Comparison of ENCODE assay signal across 11 mouse cellular contexts in the genomic region with DNA sequence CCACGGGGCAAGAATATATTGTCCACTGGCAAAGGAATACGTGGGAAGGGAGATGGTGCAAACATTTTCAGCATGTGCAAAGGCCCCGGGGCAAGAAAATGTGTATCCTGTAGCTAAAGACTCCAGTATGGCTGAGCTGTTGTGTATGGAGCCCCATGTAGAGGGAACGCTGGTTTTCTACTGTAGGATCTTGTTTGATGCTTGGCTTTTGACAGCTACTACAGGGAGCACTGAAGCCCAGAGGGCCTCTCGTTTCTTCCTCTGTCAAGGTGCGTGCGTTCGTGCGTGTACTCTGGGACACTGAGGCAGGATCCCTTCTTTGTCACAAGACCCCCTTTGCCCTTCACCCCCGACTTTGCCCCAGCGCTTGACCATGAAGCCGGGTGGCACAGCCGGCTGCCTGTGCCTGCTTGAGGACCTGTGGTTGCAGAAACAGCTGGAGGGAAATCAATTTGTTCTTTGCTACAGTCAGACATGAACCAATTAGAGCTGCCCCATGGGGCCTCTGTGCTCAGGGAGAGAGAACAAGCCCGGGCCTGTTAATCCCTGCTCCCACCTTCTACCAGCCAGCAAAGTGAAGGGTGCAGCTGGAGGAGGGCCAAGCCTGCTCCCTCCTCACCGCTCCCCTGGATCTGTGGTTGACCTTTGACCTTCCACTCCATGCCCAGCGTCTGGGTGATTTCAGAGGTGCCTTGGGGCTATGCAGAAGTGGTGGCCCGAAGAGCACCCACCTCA.
DNase-seq lines count a peak whose midpoint lies in the region; ATAC-seq and TF ChIP-seq lines count a peak whose summit lies in the region.
"Had no signal": no experiment of that assay in that cellular context is flagged by ENCODE, and none has a peak within 500 bp of the region (broad histone marks: within the 10 kb centered on the region; RNA-seq: fewer than 3 reads in every experiment).

No protein-coding gene starts in this region.

- peaks cover 42% of the 10 kb centered on the region for H3K4me1 ChIP-seq in hindbrain, embryonic 12.5 days
- no peaks in the 10 kb centered on the region for H3K4me1 ChIP-seq in hindbrain, postnatal 0 days (ENCODE audit: insufficient read depth, low read length)
- peaks cover 31% of the 10 kb centered on the region for H3K4me1 ChIP-seq in forebrain, embryonic 15.5 days
- H3K4me1 ChIP-seq in midbrain, postnatal 0 days (ENCODE audit: insufficient read depth, low read length) = no peaks in the 10 kb centered on the region
- no peaks in the 10 kb centered on the region for H3K4me1 ChIP-seq in thymus, adult 2 months (replicated peaks; ENCODE audit: control insufficient read depth, insufficient read depth, low read length)

- no peak overlapping the region for H3K9ac ChIP-seq in hindbrain, embryonic 12.5 days
- H3K9ac ChIP-seq in hindbrain, postnatal 0 days (replicated peaks; ENCODE audit: low read length) = no peak overlapping the region
- no peak overlapping the region for H3K9ac ChIP-seq in forebrain, embryonic 15.5 days (replicated peaks)
- no peak overlapping the region for H3K9ac ChIP-seq in midbrain, postnatal 0 days (replicated peaks; ENCODE audit: low read length, poor library complexity, severe bottlenecking)
- H3K9ac ChIP-seq: liver, postnatal 0 days had no signal

- intact Hi-C loops in gastrocnemius, postnatal 14 days (cut with DNase I; ENCODE audit: low total_unique reads) = no loop called here
- intact Hi-C loops in left cerebral cortex, postnatal 36 days (cut with DNase I) = no loop called here

- H3K4me3 ChIP-seq in hindbrain, embryonic 12.5 days = no peak overlapping the region
- no peak overlapping the region for H3K4me3 ChIP-seq in hindbrain, postnatal 0 days (ENCODE audit: low read length)
- H3K4me3 ChIP-seq in forebrain, embryonic 15.5 days = no peak overlapping the region
- no peak overlapping the region for H3K4me3 ChIP-seq in midbrain, postnatal 0 days (ENCODE audit: low read depth, low read length)
- no peak overlapping the region for H3K4me3 ChIP-seq in thymus, adult 2 months (ENCODE audit: control insufficient read depth, insufficient read depth, low read length)

- ATAC-seq in hindbrain, embryonic 12.5 days (ENCODE audit: low FRiP score) = 0 out of 2 replicates have a peak, but pooled peaks have one; percentile 43
- no peak for ATAC-seq in hindbrain, postnatal 0 days
- ATAC-seq in forebrain, embryonic 15.5 days (replicated peaks) = no peak
- ATAC-seq in midbrain, postnatal 0 days (ENCODE audit: low FRiP score) = no peak
- ATAC-seq: liver, postnatal 0 days had no signal

- TF ChIP-seq POLR2A in thymus, adult 2 months (IDR thresholded peaks at IDR 0.05; ENCODE audit: control insufficient read depth, extremely low read depth, insufficient read depth, low read length, poor library complexity) = no peak

- H3K36me3 ChIP-seq in hindbrain, embryonic 12.5 days = no peaks in the 10 kb centered on the region
- no peaks in the 10 kb centered on the region for H3K36me3 ChIP-seq in hindbrain, postnatal 0 days (ENCODE audit: insufficient read depth, low read length)
- no peaks in the 10 kb centered on the region for H3K36me3 ChIP-seq in forebrain, embryonic 15.5 days
- H3K36me3 ChIP-seq in midbrain, postnatal 0 days (ENCODE audit: insufficient read depth, low read length) = no peaks in the 10 kb centered on the region
- no peaks in the 10 kb centered on the region for H3K36me3 ChIP-seq in thymus, adult 2 months (ENCODE audit: control insufficient read depth, insufficient read depth, low read length)

- H3K27ac ChIP-seq in hindbrain, embryonic 12.5 days = peak overlapping the region; percentile 78
- H3K27ac ChIP-seq in hindbrain, postnatal 0 days = no peak overlapping the region
- peak overlapping the region; percentile 69 for H3K27ac ChIP-seq in forebrain, embryonic 15.5 days (replicated peaks)
- H3K27ac ChIP-seq in midbrain, postnatal 0 days (ENCODE audit: low read depth, low read length) = no peak overlapping the region
- no peak overlapping the region for H3K27ac ChIP-seq in thymus, adult 2 months (ENCODE audit: control insufficient read depth, insufficient read depth, low read length)
- H3K27ac ChIP-seq: kidney, postnatal 0 days had no signal

- no peak overlapping the region for H3K4me2 ChIP-seq in hindbrain, embryonic 12.5 days (replicated peaks)
- H3K4me2 ChIP-seq in hindbrain, postnatal 0 days (ENCODE audit: low read depth, low read length) = no peak overlapping the region
- H3K4me2 ChIP-seq in forebrain, embryonic 15.5 days (replicated peaks) = no peak overlapping the region
- no peak overlapping the region for H3K4me2 ChIP-seq in midbrain, postnatal 0 days (ENCODE audit: low read depth, low read length, poor library complexity, severe bottlenecking)

- WGBS in hindbrain, embryonic 12.5 days = 47% methylated on average over 17 of the region's 17 CpGs
- WGBS in hindbrain, postnatal 0 days = 55% methylated on average over 17 of the region's 17 CpGs
- 49% methylated on average over 17 of the region's 17 CpGs for WGBS in forebrain, embryonic 15.5 days
- 57% methylated on average over 17 of the region's 17 CpGs for WGBS in midbrain, postnatal 0 days
- whole genome bisulfite sequencing in thymus, adult 2 months = 95% methylated on average over 17 of the region's 17 CpGs

- no peak for TF ChIP-seq CTCF in hindbrain, postnatal 0 days (IDR thresholded peaks at IDR 0.05; ENCODE audit: low read depth)
- no peak for TF ChIP-seq CTCF in midbrain, postnatal 0 days (IDR thresholded peaks at IDR 0.05)
- TF ChIP-seq CTCF in thymus, adult 2 months (IDR thresholded peaks at IDR 0.05; ENCODE audit: borderline replicate concordance, control insufficient read depth, extremely low read depth, insufficient read depth, low read length, poor library complexity) = no peak

- no peaks in the 10 kb centered on the region for H3K9me3 ChIP-seq in hindbrain, embryonic 12.5 days (replicated peaks)
- no peaks in the 10 kb centered on the region for H3K9me3 ChIP-seq in hindbrain, postnatal 0 days (ENCODE audit: low read length)
- no peaks in the 10 kb centered on the region for H3K9me3 ChIP-seq in forebrain, embryonic 15.5 days
- H3K9me3 ChIP-seq in midbrain, postnatal 0 days (ENCODE audit: low read length) = no peaks in the 10 kb centered on the region

- peaks cover 10% of the 10 kb centered on the region for H3K27me3 ChIP-seq in hindbrain, embryonic 12.5 days
- no peaks in the 10 kb centered on the region for H3K27me3 ChIP-seq in hindbrain, postnatal 0 days (ENCODE audit: insufficient read depth, low read length)
- H3K27me3 ChIP-seq in forebrain, embryonic 15.5 days = no peaks in the 10 kb centered on the region
- H3K27me3 ChIP-seq in midbrain, postnatal 0 days (ENCODE audit: insufficient read depth, low read length) = no peaks in the 10 kb centered on the region; the same call in 1 of the 2 replicates
- H3K27me3 ChIP-seq in thymus, adult 2 months (ENCODE audit: control insufficient read depth, insufficient read depth, low read length) = no peaks in the 10 kb centered on the region

- DNase-seq in hindbrain, postnatal 0 days (ENCODE audit: low spot score) = no peak
- peak; percentile 68 for DNase-seq in R1 (ENCODE audit: low read depth, low spot score)
- DNase-seq in midbrain, postnatal 0 days (ENCODE audit: low spot score) = peak; percentile 25
- no peak for DNase-seq in gastrocnemius, postnatal 14 days
- no peak for DNase-seq in left cerebral cortex, postnatal 36 days (ENCODE audit: low spot score in 2 of 2)
- no peak for DNase-seq in thymus, adult 2 months
- DNase-seq: gastrocnemius, postnatal 10 days; liver, postnatal 0 days had no signal

Comparison
In these comparisons a context has a peak if more than half of its experiments do, and no peak if none do; other contexts are left out.
1. H3K27ac ChIP-seq: peak in hindbrain, embryonic 12.5 days (single experiment) and forebrain, embryonic 15.5 days (single experiment); none in hindbrain, postnatal 0 days (single experiment), midbrain, postnatal 0 days (single experiment) and thymus, adult 2 months (single experiment).
2. DNase-seq: peak in R1 (single experiment) and midbrain, postnatal 0 days (single experiment); none in hindbrain, postnatal 0 days (single experiment), gastrocnemius, postnatal 14 days (single experiment), left cerebral cortex, postnatal 36 days (0 of 2) and thymus, adult 2 months (single experiment).